Mouse (Mus musculus) midbrain, embryonic 16.5 days (tissue): ENCODE measurements at regions not wholly inside any gene's neighbourhood (a gene's known extent, or its start where the extent isn't known, plus 50 kb on each side); places are given as distances from the start of the nearest gene placed in this dataset.

Source experiments
- ATAC-seq: fragments of 200-750 bp; cut with Nextera tagmentation; 2 replicates; pipeline ENCODE4 v1.8.0; 2017; ENCODE audit warnings: moderate TSS enrichment
- H3K27ac ChIP-seq: fragments of 300-500 bp; sonication (generic); 2 replicates; pipeline ENCODE4 v1.5.1; 2014; ENCODE audit warnings: mild to moderate bottlenecking, low read length, mixed read lengths
- H3K27me3 ChIP-seq: fragments of 300-500 bp; sonication (generic); 2 replicates; pipeline ENCODE4 v1.6.1; 2014; ENCODE audit warnings: low read depth, low read length, mixed read lengths; ENCODE audit not compliant: control insufficient read depth, insufficient read depth
- H3K36me3 ChIP-seq: fragments of 300-500 bp; sonication (generic); 2 replicates; pipeline ENCODE4 v1.6.1; 2014; ENCODE audit warnings: mild to moderate bottlenecking, low read length, moderate library complexity, mixed read lengths; ENCODE audit not compliant: control insufficient read depth, insufficient read depth
- H3K4me1 ChIP-seq: fragments of 300-500 bp; sonication (generic); 2 replicates; pipeline ENCODE4 v1.6.1; 2014; ENCODE audit warnings: mild to moderate bottlenecking, low read length, mixed read lengths; ENCODE audit not compliant: control insufficient read depth, insufficient read depth
- H3K4me2 ChIP-seq: fragments of 300-500 bp; sonication (generic); 2 replicates; pipeline ENCODE4 v1.6.1; 2014; ENCODE audit warnings: mild to moderate bottlenecking, low read length, mixed read lengths
- H3K4me3 ChIP-seq: fragments of 300-500 bp; sonication (generic); 2 replicates; pipeline ENCODE4 v1.5.1; 2014; ENCODE audit warnings: low read depth, mild to moderate bottlenecking, low read length, moderate library complexity, mixed read lengths
- H3K9ac ChIP-seq: fragments of 300-500 bp; sonication (generic); 2 replicates; pipeline ENCODE4 v1.6.1; 2014; ENCODE audit warnings: low read depth, low read length, mixed read lengths
- H3K9me3 ChIP-seq: fragments of 300-500 bp; sonication (generic); replicated peaks from 2 replicates; pipeline ENCODE4 v1.6.1; 2014; ENCODE audit warnings: mild to moderate bottlenecking, low read length, mixed read lengths; ENCODE audit not compliant: control insufficient read depth, poor library complexity, severe bottlenecking
- WGBS: fragments of 180-500 bp; shearing (Covaris S2); extraction: QIAGEN DNeasy Blood & Tissue Kit; methylation state at CpG from one replicate; pipeline ENCODE4 v1.1.7; 2014; 5-methylcytosine and 5-hydroxymethylcytosine counted together

- no peaks in the 10 kb centered on the region for H3K27me3 ChIP-seq
- ATAC-seq, result peak; percentile 58; the same call in 1 of the 2 replicates
- peaks cover 13% of the 10 kb centered on the region for H3K4me1 ChIP-seq
- H3K27ac ChIP-seq, result no peak overlapping the region
- H3K4me2 ChIP-seq, result no peak overlapping the region
- 40% methylated on average over 11 of the region's 11 CpGs for WGBS
- H3K9me3 ChIP-seq, result no peaks in the 10 kb centered on the region
- no peak overlapping the region for H3K4me3 ChIP-seq
- H3K36me3 ChIP-seq, result no peaks in the 10 kb centered on the region
- no peak overlapping the region for H3K9ac ChIP-seq
Measured at GRCm38 (mm10) chr2:11037343-11037742, 134.6 kb upstream of the Prkcq start.

DNA sequence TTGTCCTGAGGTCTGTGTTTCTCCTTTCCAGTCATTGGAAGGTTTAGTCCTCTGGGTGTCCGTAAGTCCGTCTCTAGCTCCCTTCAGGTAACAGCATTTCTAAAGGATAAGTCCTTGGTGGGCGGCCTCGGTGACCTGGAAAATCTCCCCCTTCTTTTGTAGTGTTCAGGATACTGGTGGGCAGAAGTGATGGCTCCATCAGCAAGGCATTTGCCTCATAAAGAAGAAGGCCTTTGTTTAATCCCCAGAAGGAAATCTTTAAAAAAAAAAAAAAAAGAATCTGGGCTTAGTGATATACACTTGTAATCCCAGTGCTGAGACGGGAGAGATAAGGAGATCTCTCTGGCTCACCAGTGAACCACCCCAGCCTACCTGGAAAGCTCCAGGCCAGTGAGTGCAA, 133.5 kb upstream of the Prkcq start:
- Histone ChIP-seq H3K27ac (no peak overlapping the region), H3K9ac (no peak overlapping the region), H3K4me2 (no peak overlapping the region), H3K4me1 (peaks cover 13% of the 10 kb centered on the region), H3K9me3 (no peaks in the 10 kb centered on the region), H3K4me3 (no peak overlapping the region), H3K36me3 (no peaks in the 10 kb centered on the region), H3K27me3 (no peaks in the 10 kb centered on the region)
- no peak for ATAC-seq
- 57% methylated on average over 5 of the region's 5 CpGs for WGBS

- Histone ChIP-seq H3K27ac (no peak overlapping the region), H3K4me3 (no peak overlapping the region), H3K9me3 (no peaks in the 10 kb centered on the region), H3K4me2 (no peak overlapping the region), H3K27me3 (no peaks in the 10 kb centered on the region), H3K4me1 (peaks cover 6% of the 10 kb centered on the region; the same call in 1 of the 2 replicates), H3K36me3 (no peaks in the 10 kb centered on the region), H3K9ac (no peak overlapping the region)
- WGBS, result 95% methylated on average over 2 of the region's 2 CpGs
- no peak for ATAC-seq
Measured at GRCm38 (mm10) chr2:11040005-11040404, 131.9 kb upstream of the Prkcq start.

DNA sequence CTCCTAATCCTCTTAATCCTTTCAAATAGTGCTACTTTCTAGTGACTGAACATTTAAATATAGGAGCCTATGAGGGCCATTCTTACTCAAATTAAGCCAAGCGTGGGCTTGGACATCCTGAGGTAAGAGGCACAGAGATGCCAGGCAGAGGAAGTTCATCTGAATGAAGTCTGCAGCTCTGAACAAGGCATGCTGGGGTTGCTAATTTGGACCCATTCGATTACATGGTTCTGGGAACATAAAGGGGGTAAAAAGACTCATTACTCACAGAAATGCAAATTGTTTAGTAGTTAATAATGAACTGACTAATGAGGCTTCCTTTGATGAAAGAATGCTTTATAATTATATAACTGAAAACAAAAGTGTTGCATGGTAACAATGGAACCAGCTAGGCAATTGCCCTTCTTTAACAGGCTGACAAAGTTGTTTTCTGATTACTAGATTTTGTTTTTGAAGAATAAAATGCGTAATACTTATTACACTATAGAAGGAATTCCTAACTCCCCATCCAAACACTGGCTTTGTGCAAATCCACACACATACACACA, 127.1 kb upstream of the Prkcq start:
- Histone ChIP-seq H3K9me3 (peaks cover 3% of the 10 kb centered on the region; the same call in 1 of the 2 replicates), H3K9ac (no peak overlapping the region), H3K27me3 (no peaks in the 10 kb centered on the region), H3K4me3 (no peak overlapping the region), H3K27ac (no peak overlapping the region), H3K4me1 (no peaks in the 10 kb centered on the region), H3K36me3 (no peaks in the 10 kb centered on the region), H3K4me2 (no peak overlapping the region)
- no peak for ATAC-seq
- 78% methylated on average over 3 of the region's 3 CpGs for WGBS

GRCm38 (mm10) chr2:11051621-11052020, 120.3 kb upstream of the Prkcq start:
- Histone ChIP-seq H3K4me3 (no peak overlapping the region), H3K9me3 (peaks cover 3% of the 10 kb centered on the region; the same call in 1 of the 2 replicates), H3K4me2 (no peak overlapping the region), H3K36me3 (no peaks in the 10 kb centered on the region), H3K9ac (no peak overlapping the region), H3K27me3 (no peaks in the 10 kb centered on the region), H3K27ac (no peak overlapping the region), H3K4me1 (no peaks in the 10 kb centered on the region)
- ATAC-seq, result no peak
- WGBS, result 86% methylated on average over 7 of the region's 7 CpGs

- no peaks in the 10 kb centered on the region for H3K4me1 ChIP-seq
- no peaks in the 10 kb centered on the region for H3K9me3 ChIP-seq
- H3K36me3 ChIP-seq, result no peaks in the 10 kb centered on the region
- WGBS, result 16% methylated on average over 9 of the region's 9 CpGs
- ATAC-seq, result peak; percentile 96
- H3K27ac ChIP-seq, result no peak overlapping the region
- H3K4me2 ChIP-seq, result no peak overlapping the region
- no peak overlapping the region for H3K4me3 ChIP-seq
- H3K27me3 ChIP-seq, result no peaks in the 10 kb centered on the region
- H3K9ac ChIP-seq, result no peak overlapping the region
Measured at GRCm38 (mm10) chr2:11059731-11060425, 112.0 kb upstream of the Prkcq start.

GRCm38 (mm10) chr2:11067384-11067783, 104.5 kb upstream of the Prkcq start:
- no peaks in the 10 kb centered on the region for H3K27me3 ChIP-seq
- no peak overlapping the region for H3K4me3 ChIP-seq
- H3K4me2 ChIP-seq, result no peak overlapping the region
- no peak overlapping the region for H3K9ac ChIP-seq
- no peaks in the 10 kb centered on the region for H3K4me1 ChIP-seq
- WGBS, result 67% methylated on average over 4 of the region's 4 CpGs
- H3K9me3 ChIP-seq, result no peaks in the 10 kb centered on the region
- no peak for ATAC-seq
- H3K36me3 ChIP-seq, result no peaks in the 10 kb centered on the region
- H3K27ac ChIP-seq, result no peak overlapping the region

- H3K36me3 ChIP-seq, result no peaks in the 10 kb centered on the region
- no peak overlapping the region for H3K9ac ChIP-seq
- 90% methylated on average over 3 of the region's 3 CpGs for WGBS
- H3K27ac ChIP-seq, result no peak overlapping the region
- ATAC-seq, result no peak
- no peaks in the 10 kb centered on the region for H3K27me3 ChIP-seq
- H3K4me1 ChIP-seq, result no peaks in the 10 kb centered on the region
- no peak overlapping the region for H3K4me3 ChIP-seq
- no peak overlapping the region for H3K4me2 ChIP-seq
- H3K9me3 ChIP-seq, result no peaks in the 10 kb centered on the region
Measured at GRCm38 (mm10) chr2:11083536-11083935, 88.4 kb upstream of the Prkcq start.

DNA sequence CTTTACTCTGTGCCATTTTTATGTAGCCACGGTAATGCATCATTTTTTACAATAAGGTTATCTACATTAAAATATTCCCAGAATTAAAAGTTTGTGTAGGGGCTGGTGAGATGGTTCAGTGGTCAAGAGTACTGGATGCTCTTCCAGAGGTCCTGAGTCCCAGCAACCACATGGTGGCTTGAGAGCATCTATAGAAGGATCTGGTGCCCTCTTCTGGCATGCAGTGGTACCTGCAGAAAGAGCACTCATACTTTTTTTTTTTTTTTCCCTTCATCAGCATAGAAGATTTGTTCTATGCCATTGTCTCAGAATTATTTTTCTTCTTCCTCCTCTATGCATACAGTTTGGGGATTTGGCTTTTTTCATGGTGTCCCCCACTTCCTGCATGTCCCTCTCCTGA, 84.9 kb upstream of the Prkcq start:
- ATAC-seq, result no peak
- Histone ChIP-seq H3K27ac (no peak overlapping the region), H3K4me1 (no peaks in the 10 kb centered on the region), H3K36me3 (no peaks in the 10 kb centered on the region), H3K4me3 (no peak overlapping the region), H3K4me2 (no peak overlapping the region), H3K27me3 (no peaks in the 10 kb centered on the region), H3K9ac (no peak overlapping the region), H3K9me3 (no peaks in the 10 kb centered on the region)
- 36% methylated on average over 1 of the region's 1 CpGs for WGBS
